Comparison of ENCODE assay signal across 27 mouse cellular contexts in the genomic region with DNA sequence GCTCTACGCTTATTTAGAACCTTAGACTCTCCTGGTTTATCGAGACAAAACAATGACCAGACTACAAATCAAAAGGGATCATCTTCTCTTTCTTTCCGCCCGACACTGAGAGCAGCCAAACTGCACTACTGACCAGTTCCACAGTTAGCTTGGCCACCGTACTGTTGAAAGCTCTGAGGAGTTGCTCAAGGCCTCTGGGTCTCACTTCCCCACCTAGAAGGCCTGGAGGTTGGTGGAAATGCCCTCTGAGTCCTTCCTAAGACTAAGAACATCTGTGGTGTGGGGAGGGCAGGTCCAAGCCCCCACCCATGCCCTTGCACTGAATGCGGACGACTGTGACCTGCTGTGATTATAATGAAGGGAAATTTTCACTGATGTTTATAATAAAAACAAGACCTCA.
"Had no signal": no experiment of that assay in that cellular context is flagged by ENCODE, and none has a peak within 500 bp of the region (broad histone marks: within the 10 kb centered on the region; RNA-seq: fewer than 3 reads in every experiment).

No protein-coding gene starts in this region.

- H3K27ac ChIP-seq: embryonic facial prominence, embryonic 12.5 days; embryonic facial prominence, embryonic 13.5 days; embryonic facial prominence, embryonic 15.5 days; forebrain, embryonic 10.5 days; forebrain, embryonic 12.5 days; forebrain, embryonic 15.5 days; gastrocnemius, adult 2 months; heart, adult 2 months; heart, embryonic 10.5 days had no signal

- H3K4me2 ChIP-seq: embryonic facial prominence, embryonic 12.5 days; embryonic facial prominence, embryonic 13.5 days; embryonic facial prominence, embryonic 15.5 days; forebrain, embryonic 12.5 days; forebrain, embryonic 15.5 days had no signal

- H3K9me3 ChIP-seq: embryonic facial prominence, embryonic 12.5 days; embryonic facial prominence, embryonic 15.5 days; forebrain, embryonic 12.5 days; heart, embryonic 10.5 days had no signal

- H3K9ac ChIP-seq: embryonic facial prominence, embryonic 12.5 days; embryonic facial prominence, embryonic 13.5 days; embryonic facial prominence, embryonic 15.5 days; forebrain, embryonic 12.5 days; forebrain, embryonic 15.5 days; forebrain, postnatal 0 days had no signal

- H3K4me3 ChIP-seq: embryonic facial prominence, embryonic 12.5 days; embryonic facial prominence, embryonic 13.5 days; embryonic facial prominence, embryonic 15.5 days; erythroblast, embryonic 14.5 days; forebrain, embryonic 10.5 days; forebrain, embryonic 12.5 days; forebrain, embryonic 15.5 days; gastrocnemius, adult 2 months; heart, adult 2 months; heart, embryonic 10.5 days had no signal

- ATAC-seq: forebrain, embryonic 14.5 days; forebrain, embryonic 15.5 days; forebrain, embryonic 16.5 days; forebrain, postnatal 0 days had no signal

- H3K4me1 ChIP-seq: embryonic facial prominence, embryonic 13.5 days; forebrain, embryonic 10.5 days had no signal

- DNase-seq: cerebellum, adult 2 months; cerebellum, adult 8-10 months; cerebellum, adult 9-10 months; cerebellum, adult 9-11 months; cerebellum, postnatal 10 days; cerebellum, postnatal 14 days; cerebellum, postnatal 25 days; cerebellum, postnatal 36 days; embryo, embryonic 11 days; forebrain, postnatal 0 days; gastrocnemius, adult 2 months; gastrocnemius, postnatal 10 days; gastrocnemius, postnatal 14 days; gastrocnemius, postnatal 25 days; gastrocnemius, postnatal 36 days; heart, adult 18-20 months; heart, adult 2 months had no signal

- H3K27me3 ChIP-seq: embryonic facial prominence, embryonic 12.5 days; embryonic facial prominence, embryonic 13.5 days; embryonic facial prominence, embryonic 15.5 days; forebrain, embryonic 12.5 days; forebrain, embryonic 15.5 days had no signal
